Mouse (Mus musculus) midbrain, embryonic 11.5 days (tissue): Measurements from ENCODE around the gene Wbp1. TPM values are rescaled to one million over a fixed set of nuclear protein-coding genes. Genes with fewer than 3 reads are reported as not detected.
A peak's percentile ranks its signal among the peaks of the same experiment; 100 is the strongest.

Source experiments
- ATAC-seq: fragments of 200-750 bp; cut with Nextera tagmentation; 2 replicates; pipeline ENCODE4 v1.8.0; 2017; ENCODE audit warnings: moderate TSS enrichment, moderate library complexity; ENCODE audit not compliant: low FRiP score
- DNase-seq: peaks from one replicate; pipeline ENCODE4 v3.0.0; 2015; ENCODE audit warnings: low spot score; ENCODE audit errors: missing footprints
- H3K27ac ChIP-seq: fragments of 300-500 bp; sonication (generic); 2 replicates; pipeline ENCODE4 v1.5.1; 2014; ENCODE audit warnings: low read depth, low read length
- H3K27me3 ChIP-seq: fragments of 300-500 bp; sonication (generic); 2 replicates; pipeline ENCODE4 v1.6.1; 2014; ENCODE audit warnings: mild to moderate bottlenecking, low read length, moderate library complexity, mixed read lengths; ENCODE audit not compliant: control insufficient read depth, insufficient read depth
- H3K36me3 ChIP-seq: fragments of 300-500 bp; sonication (generic); 2 replicates; pipeline ENCODE4 v1.6.1; 2014; ENCODE audit warnings: mild to moderate bottlenecking, low read length, moderate library complexity, mixed read lengths; ENCODE audit not compliant: control insufficient read depth, insufficient read depth
- H3K4me1 ChIP-seq: fragments of 300-500 bp; sonication (generic); 2 replicates; pipeline ENCODE4 v1.6.1; 2014; ENCODE audit warnings: low read length; ENCODE audit not compliant: control insufficient read depth, insufficient read depth
- H3K4me2 ChIP-seq: fragments of 300-500 bp; sonication (generic); 2 replicates; pipeline ENCODE4 v1.6.1; 2014; ENCODE audit warnings: mild to moderate bottlenecking, moderate library complexity
- H3K4me3 ChIP-seq: fragments of 300-500 bp; sonication (generic); 2 replicates; pipeline ENCODE4 v1.5.1; 2014; ENCODE audit warnings: low read depth, low read length
- H3K9ac ChIP-seq: fragments of 300-500 bp; sonication (generic); 2 replicates; pipeline ENCODE4 v1.6.1; 2014; ENCODE audit warnings: low read length
- H3K9me3 ChIP-seq: fragments of 300-500 bp; sonication (generic); 2 replicates; pipeline ENCODE4 v1.6.1; 2016; ENCODE audit warnings: low read length; ENCODE audit not compliant: control insufficient read depth
- WGBS: fragments of 180-500 bp; shearing (Covaris S2); extraction: QIAGEN DNeasy Blood & Tissue Kit; methylation state at CpG from one replicate; pipeline ENCODE4 v1.1.7; 2014; 5-methylcytosine and 5-hydroxymethylcytosine counted together
- microRNA counts: library from miRNA; unstranded; fragments of <30 nt; microRNA quantifications from one replicate; lab custom pipeline; 2015
- microRNA-seq: library from miRNA; unstranded; fragments of <30 nt; microRNA quantifications from one replicate; pipeline ENCODE4, GENCODE M21; 2017
- polyA plus RNA-seq: library from polyadenylated mRNA; unstranded; fragments of >200 nt; fragmentation: Nextera tagmentation; extraction: Ambion mirVana; gene quantifications from 2 replicates; pipeline ENCODE4 v1.2.1, GENCODE M21; 2014

Gene Wbp1
- polyA plus RNA-seq, 1 experiment from 2014 or later, result 153 TPM

DNA sequence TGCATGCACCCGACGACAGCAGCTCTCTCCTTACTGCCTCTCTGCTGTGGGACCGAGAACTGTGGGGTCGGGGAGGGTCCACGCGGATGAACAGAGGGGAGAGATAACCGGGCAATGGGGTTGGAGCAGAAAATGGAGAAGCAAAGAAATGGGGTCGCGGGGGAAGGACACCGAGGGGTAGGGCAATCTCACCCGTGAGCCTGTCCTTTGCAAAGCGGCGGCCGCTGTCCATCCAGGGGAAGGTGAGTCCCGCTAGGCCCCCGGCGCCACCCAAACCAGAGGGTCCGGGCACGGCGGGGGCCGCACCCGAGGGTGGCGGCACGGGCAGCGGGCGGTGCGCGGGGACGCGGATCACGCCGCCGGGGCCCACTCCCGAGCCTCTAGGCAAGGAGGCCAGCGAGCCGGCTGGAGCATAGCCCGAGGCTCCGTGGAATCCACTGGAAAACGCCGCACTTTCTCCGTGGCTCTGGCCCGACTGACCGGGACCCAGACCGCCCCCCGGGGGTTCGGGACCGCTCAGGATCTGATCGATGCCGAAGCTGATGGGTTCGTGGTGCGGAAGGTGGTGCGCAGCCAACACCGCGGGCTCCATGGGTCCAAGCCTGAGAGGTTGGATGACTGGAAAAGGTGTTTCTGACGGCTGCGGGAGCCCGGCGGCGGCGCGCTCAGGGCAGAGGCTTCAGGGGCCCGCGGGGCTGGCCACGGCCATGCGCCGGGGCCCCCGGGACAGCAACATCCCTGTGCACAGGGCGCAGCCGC, 51.7 kb downstream of the Wbp1 start:
- no peaks in the 10 kb centered on the region for H3K36me3 ChIP-seq
- peak; percentile 38; the same call in 1 of the 2 replicates for ATAC-seq

More for the DNA sequence above, 51.7 kb downstream of the Wbp1 start:
- Histone ChIP-seq H3K9me3 (no peaks in the 10 kb centered on the region), H3K4me1 (peaks cover 15% of the 10 kb centered on the region), H3K27ac (no peak overlapping the region), H3K4me2 (peak overlapping the region; percentile 12; the same call in 1 of the 2 replicates), H3K9ac (no peak overlapping the region), H3K4me3 (peak overlapping the region; percentile 16), H3K27me3 (peaks cover 95% of the 10 kb centered on the region)
- DNase-seq, result peak; percentile 94
- WGBS, result 1% methylated on average over 61 of the region's 69 CpGs

MicroRNA genes within 50 kb of the gene (microRNA counts, 519-probe panel; counts per million panel counts)
- not detected for microRNA mmu-miR-3470a+mmu-miR-3470b (lab: Ali Mortazavi, UCI)

Small RNA genes within 50 kb of the gene (microRNA-seq; reads per million reads assigned to microRNA genes)
- not detected for gene Mir3470a

Other genes with a start within 250 kb of the Wbp1 start
- gene Sema4f, start 181.8 kb downstream of the Wbp1 start, polyA plus RNA-seq, result 0.91 and 1.1 TPM in 2 replicates
- 0.18 TPM in 1 of 2 replicates, not detected in the other for gene M1ap, start 174.7 kb downstream of the Wbp1 start, polyA plus RNA-seq
- 4.0 and 5.2 TPM in 2 replicates for gene Dok1, start 88.1 kb downstream of the Wbp1 start, polyA plus RNA-seq
- 6.6 and 6.8 TPM in 2 replicates for gene Loxl3, start 87.4 kb downstream of the Wbp1 start, polyA plus RNA-seq
- gene Aup1, start 67.0 kb downstream of the Wbp1 start, polyA plus RNA-seq, result 109 and 111 TPM in 2 replicates
- gene Htra2, start 66.3 kb downstream of the Wbp1 start, polyA plus RNA-seq, result 28.2 and 30.0 TPM in 2 replicates
- 0.43 and 0.68 TPM in 2 replicates for gene Dqx1, start 63.7 kb downstream of the Wbp1 start, polyA plus RNA-seq
- gene Tlx2, start 51.3 kb downstream of the Wbp1 start, polyA plus RNA-seq, result not detected in 2 replicates
- 31.5 and 35.5 TPM in 2 replicates for gene Pcgf1, start 43.7 kb downstream of the Wbp1 start, polyA plus RNA-seq
- 0.44 TPM in 1 of 2 replicates, not detected in the other for gene Lbx2, start 35.2 kb downstream of the Wbp1 start, polyA plus RNA-seq
- 0.83 and 1.00 TPM in 2 replicates for gene Ccdc142, start 20.0 kb downstream of the Wbp1 start, polyA plus RNA-seq
- gene Gm42688, start 19.9 kb downstream of the Wbp1 start, polyA plus RNA-seq, result 1.2 and 2.3 TPM in 2 replicates
- 120 and 130 TPM in 2 replicates for gene Mrpl53, start 12.5 kb downstream of the Wbp1 start, polyA plus RNA-seq
- gene Mogs, start 6.1 kb downstream of the Wbp1 start, polyA plus RNA-seq, result 21.6 and 23.4 TPM in 2 replicates
- gene Ino80b, start 3.9 kb upstream of the Wbp1 start, polyA plus RNA-seq, result 18.8 and 19.4 TPM in 2 replicates
- gene Rtkn, start 13.9 kb upstream of the Wbp1 start, polyA plus RNA-seq, result 13.6 and 16.6 TPM in 2 replicates
- gene Wdr54, start 34.8 kb upstream of the Wbp1 start, polyA plus RNA-seq, result 11.1 and 13.7 TPM in 2 replicates
- 1.7 TPM in 2 replicates for gene 1700003E16Rik, start 34.8 kb upstream of the Wbp1 start, polyA plus RNA-seq
- 80.2 and 81.7 TPM in 2 replicates for gene Dctn1, start 44.4 kb upstream of the Wbp1 start, polyA plus RNA-seq
- gene Slc4a5, start 98.3 kb upstream of the Wbp1 start, polyA plus RNA-seq, result 0.52 and 0.68 TPM in 2 replicates
- gene Mthfd2, start 204.3 kb upstream of the Wbp1 start, polyA plus RNA-seq, result 48.0 and 51.6 TPM in 2 replicates
- 73.7 and 82.0 TPM in 2 replicates for gene Mob1a, start 204.5 kb upstream of the Wbp1 start, polyA plus RNA-seq
- gene Bola3, start 227.6 kb upstream of the Wbp1 start, polyA plus RNA-seq, result 134 and 144 TPM in 2 replicates